Mouse (Mus musculus) lung, adult 2 months (tissue): ENCODE measurements around the gene Zfp59.

Experiments
- CTCF ChIP-seq: fragments of 200-500 bp; IDR thresholded peaks from 2 replicates; pipeline ENCODE4 v1.5.1; 2011; ENCODE audit warnings: mild to moderate bottlenecking, low read length, control low read depth; ENCODE audit not compliant: insufficient read depth
- POLR2A ChIP-seq: fragments of 200-500 bp; IDR thresholded peaks from 2 replicates; pipeline ENCODE4 v1.6.1; 2011; ENCODE audit warnings: low read depth, mild to moderate bottlenecking, control low read depth, low read length, borderline replicate concordance; ENCODE audit errors: extremely low read depth

GRCm38 (mm10) chr7:27797906-27798811 is 40.2 kb upstream of the Zfp59 start:
- TF ChIP-seq POLR2A (no peak), CTCF (no peak)
